Mouse (Mus musculus): ENCODE data around the gene Osgep. TPM values are rescaled to one million over a fixed set of nuclear protein-coding genes. Genes with fewer than 3 reads are reported as not detected.
"Not testable (repeated sequence)": the region's sequence is repeated elsewhere in the genome, so short reads cannot be mapped to it uniquely, and the experiment has no call there.

Osgep gene
- 43.7 and 83.3 TPM in 2 replicates for total RNA-seq (2014; rRNA removed)
- 64.9 and 70.4 TPM in 2 replicates for polyA plus RNA-seq (2015; fragmentation: Nextera tagmentation; extraction: Ambion mirVana)

GRCm38 (mm10) chr14:50924281-50925064, at the start of gene Osgep, which contains the start of gene Apex1:
Osgep (minus strand) TSS chr14:50924893.
Apex1 (plus strand) TSS chr14:50924968.
- Histone ChIP-seq H3K4me3 (ENCODE audit: low read depth, low read length) (peak within 1 kb of the TSS; percentile 84), H3K9ac (replicated peaks; ENCODE audit: low read length, poor library complexity, severe bottlenecking) (peak within 1 kb of the TSS; percentile 73), H3K4me1 (ENCODE audit: insufficient read depth, low read length) (peaks cover 6% of the 10 kb centered on the region; the same call in 1 of the 2 replicates), H3K4me2 (ENCODE audit: low read depth, low read length, poor library complexity, severe bottlenecking) (peak within 1 kb of the TSS; percentile 73), H3K9me3 (ENCODE audit: low read length) (no peaks in the 10 kb centered on the region), H3K27ac (ENCODE audit: low read depth, low read length) (peak within 1 kb of the TSS; percentile 87), H3K36me3 (ENCODE audit: insufficient read depth, low read length) (peaks cover 25% of the 10 kb centered on the region), H3K27me3 (ENCODE audit: insufficient read depth, low read length) (no peaks in the 10 kb centered on the region)
- DNase-seq (ENCODE audit: low spot score) (peak; percentile 98), ATAC-seq (ENCODE audit: low FRiP score) (peak; percentile 97)
- WGBS = under 1% methylated on average over 57 of the region's 57 CpGs
- no peak for TF ChIP-seq CTCF (IDR thresholded peaks at IDR 0.05)

GRCm38 (mm10) chr14:50973700-50974099, 49.0 kb upstream of the Osgep start:
- H3K4me2 ChIP-seq (ENCODE audit: low read depth, low read length, poor library complexity, severe bottlenecking) = no peak overlapping the region
- H3K36me3 ChIP-seq (ENCODE audit: insufficient read depth, low read length) = no peaks in the 10 kb centered on the region
- TF ChIP-seq CTCF (IDR thresholded peaks at IDR 0.05) = no peak
- no peak overlapping the region for H3K4me3 ChIP-seq (ENCODE audit: low read depth, low read length)
- no peak overlapping the region for H3K9ac ChIP-seq (replicated peaks; ENCODE audit: low read length, poor library complexity, severe bottlenecking)
- no peak for ATAC-seq (ENCODE audit: low FRiP score)
- WGBS = 39% methylated on average over 4 of the region's 4 CpGs
- no peak for DNase-seq (ENCODE audit: low spot score)
- no peaks in the 10 kb centered on the region for H3K9me3 ChIP-seq (ENCODE audit: low read length)
- no peak overlapping the region for H3K27ac ChIP-seq (ENCODE audit: low read depth, low read length)
- no peaks in the 10 kb centered on the region; the same call in 1 of the 2 replicates for H3K4me1 ChIP-seq (ENCODE audit: insufficient read depth, low read length)
- no peaks in the 10 kb centered on the region for H3K27me3 ChIP-seq (ENCODE audit: insufficient read depth, low read length)

GRCm38 (mm10) chr14:50973054-50973453, 48.4 kb upstream of the Osgep start:
- H3K4me1 ChIP-seq (ENCODE audit: insufficient read depth, low read length); H3K27me3 ChIP-seq (ENCODE audit: insufficient read depth, low read length); H3K36me3 ChIP-seq (ENCODE audit: insufficient read depth, low read length); H3K4me2 ChIP-seq (ENCODE audit: low read depth, low read length, poor library complexity, severe bottlenecking); H3K9me3 ChIP-seq (ENCODE audit: low read length); H3K27ac ChIP-seq (ENCODE audit: low read depth, low read length); ATAC-seq (ENCODE audit: low FRiP score); H3K4me3 ChIP-seq (ENCODE audit: low read depth, low read length); DNase-seq (ENCODE audit: low spot score); H3K9ac ChIP-seq (replicated peaks; ENCODE audit: low read length, poor library complexity, severe bottlenecking): not testable (repeated sequence)
- 98% methylated on average over 5 of the region's 5 CpGs for WGBS

GRCm38 (mm10) chr14:50970822-50971221, 46.1 kb upstream of the Osgep start:
- Histone ChIP-seq H3K4me2 (ENCODE audit: low read depth, low read length, poor library complexity, severe bottlenecking) (no peak overlapping the region), H3K36me3 (ENCODE audit: insufficient read depth, low read length) (no peaks in the 10 kb centered on the region), H3K9ac (replicated peaks; ENCODE audit: low read length, poor library complexity, severe bottlenecking) (no peak overlapping the region), H3K9me3 (ENCODE audit: low read length) (no peaks in the 10 kb centered on the region), H3K27ac (ENCODE audit: low read depth, low read length) (no peak overlapping the region), H3K4me3 (ENCODE audit: low read depth, low read length) (no peak overlapping the region), H3K27me3 (ENCODE audit: insufficient read depth, low read length) (no peaks in the 10 kb centered on the region), H3K4me1 (ENCODE audit: insufficient read depth, low read length) (no peaks in the 10 kb centered on the region; the same call in 1 of the 2 replicates)
- 91% methylated on average over 1 of the region's 1 CpGs for WGBS
- DNase-seq (ENCODE audit: low spot score) (no peak), ATAC-seq (ENCODE audit: low FRiP score) (no peak)
- no peak for TF ChIP-seq CTCF (IDR thresholded peaks at IDR 0.05)

- ATAC-seq (ENCODE audit: low FRiP score) (peak; percentile 35; the same call in 1 of the 2 replicates), DNase-seq (ENCODE audit: low spot score) (peak; percentile 65)
- no peaks in the 10 kb centered on the region for H3K4me1 ChIP-seq (ENCODE audit: insufficient read depth, low read length)
- H3K36me3 ChIP-seq (ENCODE audit: insufficient read depth, low read length) = no peaks in the 10 kb centered on the region
- H3K27ac ChIP-seq (ENCODE audit: low read depth, low read length) = peak overlapping the region; percentile 26
- H3K9me3 ChIP-seq (ENCODE audit: low read length) = no peaks in the 10 kb centered on the region
- no peak for TF ChIP-seq CTCF (IDR thresholded peaks at IDR 0.05)
- H3K4me3 ChIP-seq (ENCODE audit: low read depth, low read length) = no peak overlapping the region
- WGBS = 9% methylated on average over 12 of the region's 12 CpGs
- no peaks in the 10 kb centered on the region for H3K27me3 ChIP-seq (ENCODE audit: insufficient read depth, low read length)
- H3K9ac ChIP-seq (replicated peaks; ENCODE audit: low read length, poor library complexity, severe bottlenecking) = no peak overlapping the region
- H3K4me2 ChIP-seq (ENCODE audit: low read depth, low read length, poor library complexity, severe bottlenecking) = peak overlapping the region; percentile 16; the same call in 1 of the 2 replicates
Observed at GRCm38 (mm10) chr14:50969558-50970544, 45.2 kb upstream of the Osgep start.

All from midbrain, postnatal 0 days (tissue).